Mouse (Mus musculus) forebrain, embryonic 11.5 days (tissue): ENCODE results near the gene Pin1. TPM values are rescaled to one million over a fixed set of nuclear protein-coding genes. Genes with fewer than 3 reads are reported as not detected.

ENCODE experiments used
- ATAC-seq: fragments of 200-750 bp; cut with Nextera tagmentation; replicated peaks from 2 replicates; pipeline ENCODE4 v1.8.0; 2017; ENCODE audit warnings: moderate TSS enrichment; ENCODE audit not compliant: low FRiP score
- DNase-seq: peaks from one replicate; pipeline ENCODE4 v3.0.0-alpha.2; 2017; ENCODE audit warnings: low spot score
- H3K27ac ChIP-seq: fragments of 300-500 bp; sonication (generic); 2 replicates; pipeline ENCODE4 v1.5.1; 2014; ENCODE audit warnings: low read depth, low read length
- H3K27me3 ChIP-seq: fragments of 300-500 bp; sonication (generic); 2 replicates; pipeline ENCODE4 v1.6.1; 2014; ENCODE audit warnings: mild to moderate bottlenecking, low read length, mixed read lengths; ENCODE audit not compliant: control insufficient read depth, insufficient read depth
- H3K36me3 ChIP-seq: fragments of 300-500 bp; sonication (generic); 2 replicates; pipeline ENCODE4 v1.6.1; 2014; ENCODE audit warnings: mild to moderate bottlenecking, low read length, moderate library complexity, mixed read lengths; ENCODE audit not compliant: control insufficient read depth, insufficient read depth
- H3K4me1 ChIP-seq: fragments of 300-500 bp; sonication (generic); replicated peaks from 2 replicates; pipeline ENCODE4 v1.6.1; 2014; ENCODE audit warnings: low read length, mixed read lengths; ENCODE audit not compliant: control insufficient read depth, insufficient read depth
- H3K4me2 ChIP-seq: fragments of 300-500 bp; sonication (generic); 2 replicates; pipeline ENCODE4 v1.6.1; 2014; ENCODE audit warnings: low read depth, mild to moderate bottlenecking, low read length, moderate library complexity, mixed read lengths; ENCODE audit not compliant: severe bottlenecking
- H3K4me3 ChIP-seq: fragments of 300-500 bp; sonication (generic); 2 replicates; pipeline ENCODE4 v1.5.1; 2014; ENCODE audit warnings: low read depth, low read length
- H3K9ac ChIP-seq: fragments of 300-500 bp; sonication (generic); 2 replicates; pipeline ENCODE4 v1.6.1; 2014; ENCODE audit warnings: low read length
- H3K9me3 ChIP-seq: fragments of 300-500 bp; sonication (generic); 2 replicates; pipeline ENCODE4 v1.6.1; 2016; ENCODE audit warnings: low read length, mixed read lengths; ENCODE audit not compliant: control insufficient read depth
- WGBS: fragments of 180-500 bp; shearing (Covaris S2); extraction: QIAGEN DNeasy Blood & Tissue Kit; methylation state at CpG from one replicate; pipeline ENCODE4 v1.1.7; 2014; 5-methylcytosine and 5-hydroxymethylcytosine counted together
- polyA plus RNA-seq: library from polyadenylated mRNA; unstranded; fragments of >200 nt; fragmentation: Nextera tagmentation; extraction: Ambion mirVana; gene quantifications from 2 replicates; pipeline ENCODE4 v1.2.1, GENCODE M21; 2014

The Pin1 gene
- polyA plus RNA-seq, 1 experiment from 2014 or later, result 63.0 TPM

- Histone ChIP-seq H3K9me3 (no peaks in the 10 kb centered on the region), H3K4me1 (peaks cover 1% of the 10 kb centered on the region; the same call in 1 of the 2 replicates), H3K27me3 (no peaks in the 10 kb centered on the region), H3K4me2 (no peak overlapping the region), H3K27ac (no peak overlapping the region), H3K9ac (no peak overlapping the region), H3K4me3 (no peak overlapping the region), H3K36me3 (no peaks in the 10 kb centered on the region; the same call in 1 of the 2 replicates)
- ATAC-seq (no peak), DNase-seq (peak; percentile 50)
- 82% methylated on average over 3 of the region's 3 CpGs for whole genome bisulfite sequencing
Observed at GRCm38 (mm10) chr9:20636256-20636655, 15.6 kb upstream of the Pin1 start.

- H3K4me1 ChIP-seq, result peaks cover 6% of the 10 kb centered on the region; the same call in 1 of the 2 replicates
- no peaks in the 10 kb centered on the region for H3K27me3 ChIP-seq
- H3K4me2 ChIP-seq, result no peak overlapping the region
- no peaks in the 10 kb centered on the region; the same call in 1 of the 2 replicates for H3K36me3 ChIP-seq
- H3K27ac ChIP-seq, result no peak overlapping the region
- H3K4me3 ChIP-seq, result no peak overlapping the region
- WGBS, result 85% methylated on average over 2 of the region's 2 CpGs
- ATAC-seq (no peak), DNase-seq (peak; percentile 37)
- no peaks in the 10 kb centered on the region for H3K9me3 ChIP-seq
- H3K9ac ChIP-seq, result no peak overlapping the region
Observed at GRCm38 (mm10) chr9:20636790-20637189, 15.1 kb upstream of the Pin1 start.

- Histone ChIP-seq H3K36me3 (no peaks in the 10 kb centered on the region; the same call in 1 of the 2 replicates), H3K4me3 (no peak overlapping the region), H3K4me2 (no peak overlapping the region), H3K9ac (no peak overlapping the region), H3K9me3 (no peaks in the 10 kb centered on the region), H3K4me1 (peaks cover 8% of the 10 kb centered on the region; the same call in 1 of the 2 replicates), H3K27me3 (no peaks in the 10 kb centered on the region), H3K27ac (no peak overlapping the region)
- DNase-seq, result peak; percentile 47
- WGBS, result 97% methylated on average over 19 of the region's 19 CpGs
- no peak for ATAC-seq
Observed at GRCm38 (mm10) chr9:20638552-20638951, 13.3 kb upstream of the Pin1 start.

- Histone ChIP-seq H3K4me2 (no peak overlapping the region), H3K9ac (no peak overlapping the region), H3K36me3 (no peaks in the 10 kb centered on the region; the same call in 1 of the 2 replicates), H3K4me3 (no peak overlapping the region), H3K9me3 (no peaks in the 10 kb centered on the region), H3K27ac (no peak overlapping the region), H3K4me1 (peaks cover 8% of the 10 kb centered on the region), H3K27me3 (no peaks in the 10 kb centered on the region)
- DNase-seq (peak; percentile 4), ATAC-seq (no peak)
- 93% methylated on average over 4 of the region's 4 CpGs for WGBS
Observed at GRCm38 (mm10) chr9:20639486-20639885, 12.4 kb upstream of the Pin1 start.

GRCm38 (mm10) chr9:20641501-20641900 lies 10.4 kb upstream of the Pin1 start:
- no peak overlapping the region for H3K27ac ChIP-seq
- H3K4me1 ChIP-seq, result peaks cover 8% of the 10 kb centered on the region
- H3K9ac ChIP-seq, result peak overlapping the region; percentile 77
- DNase-seq, result peak; percentile 44
- peaks cover under 1% of the 10 kb centered on the region; the same call in 1 of the 2 replicates for H3K36me3 ChIP-seq
- peak overlapping the region; percentile 94 for H3K4me2 ChIP-seq
- no peaks in the 10 kb centered on the region for H3K9me3 ChIP-seq
- H3K27me3 ChIP-seq, result no peaks in the 10 kb centered on the region
- 39% methylated on average over 6 of the region's 6 CpGs for WGBS
- ATAC-seq, result no peak
- peak overlapping the region; percentile 86 for H3K4me3 ChIP-seq

- DNase-seq (peak; percentile 95), ATAC-seq (peak; percentile 90)
- Histone ChIP-seq H3K27me3 (no peaks in the 10 kb centered on the region), H3K4me2 (peak within 1 kb of the TSS; percentile 94), H3K27ac (peak within 1 kb of the TSS; percentile 83), H3K4me3 (peak within 1 kb of the TSS; percentile 86), H3K9me3 (no peaks in the 10 kb centered on the region), H3K9ac (peak within 1 kb of the TSS; percentile 77), H3K36me3 (peaks cover 2% of the 10 kb centered on the region; the same call in 1 of the 2 replicates), H3K4me1 (peaks cover 8% of the 10 kb centered on the region)
- under 1% methylated on average over 51 of the region's 51 CpGs for WGBS
Observed at GRCm38 (mm10) chr9:20642101-20642895, 9.6 kb upstream of the Pin1 start, which contains the start of gene Ubl5. Ubl5 (plus strand) TSS chr9:20642878.

GRCm38 (mm10) chr9:20642896-20643466 lies 8.9 kb upstream of the Pin1 start:
- Histone ChIP-seq H3K9me3 (no peaks in the 10 kb centered on the region), H3K27ac (peak overlapping the region; percentile 83), H3K4me2 (peak overlapping the region; percentile 94), H3K27me3 (no peaks in the 10 kb centered on the region), H3K4me3 (peak overlapping the region; percentile 86), H3K36me3 (peaks cover 2% of the 10 kb centered on the region; the same call in 1 of the 2 replicates), H3K9ac (peak overlapping the region; percentile 43), H3K4me1 (peaks cover 8% of the 10 kb centered on the region)
- DNase-seq, result peak; percentile 89
- under 1% methylated on average over 30 of the region's 30 CpGs for WGBS
- ATAC-seq, result peak; percentile 88

GRCm38 (mm10) chr9:20643781-20644180 lies 8.1 kb upstream of the Pin1 start:
- peaks cover 2% of the 10 kb centered on the region; the same call in 1 of the 2 replicates for H3K36me3 ChIP-seq
- H3K4me3 ChIP-seq, result peak overlapping the region; percentile 86
- ATAC-seq, result no peak
- peaks cover 8% of the 10 kb centered on the region for H3K4me1 ChIP-seq
- WGBS, result 16% methylated on average over 13 of the region's 13 CpGs
- H3K27me3 ChIP-seq, result no peaks in the 10 kb centered on the region
- no peak overlapping the region for H3K27ac ChIP-seq
- no peak for DNase-seq
- H3K9ac ChIP-seq, result peak overlapping the region; percentile 75
- peak overlapping the region; percentile 94 for H3K4me2 ChIP-seq
- H3K9me3 ChIP-seq, result no peaks in the 10 kb centered on the region
